Mouse (Mus musculus) thymus, postnatal 10 days (tissue): ENCODE results near the gene Mael.
A peak's percentile ranks its signal among the peaks of the same experiment; 100 is the strongest.

Experiments
- DNase-seq, 2 experiments: peaks; one replicate each; pipeline ENCODE4 v3.0.0; 2021; ENCODE audit warnings: low spot score in 2 of 2

Gene Mael

GRCm38 (mm10) chr1:166154162-166155112, 84.1 kb downstream of the Mael start:
- peak; percentile 75 to 88 for DNase-seq

DNA sequence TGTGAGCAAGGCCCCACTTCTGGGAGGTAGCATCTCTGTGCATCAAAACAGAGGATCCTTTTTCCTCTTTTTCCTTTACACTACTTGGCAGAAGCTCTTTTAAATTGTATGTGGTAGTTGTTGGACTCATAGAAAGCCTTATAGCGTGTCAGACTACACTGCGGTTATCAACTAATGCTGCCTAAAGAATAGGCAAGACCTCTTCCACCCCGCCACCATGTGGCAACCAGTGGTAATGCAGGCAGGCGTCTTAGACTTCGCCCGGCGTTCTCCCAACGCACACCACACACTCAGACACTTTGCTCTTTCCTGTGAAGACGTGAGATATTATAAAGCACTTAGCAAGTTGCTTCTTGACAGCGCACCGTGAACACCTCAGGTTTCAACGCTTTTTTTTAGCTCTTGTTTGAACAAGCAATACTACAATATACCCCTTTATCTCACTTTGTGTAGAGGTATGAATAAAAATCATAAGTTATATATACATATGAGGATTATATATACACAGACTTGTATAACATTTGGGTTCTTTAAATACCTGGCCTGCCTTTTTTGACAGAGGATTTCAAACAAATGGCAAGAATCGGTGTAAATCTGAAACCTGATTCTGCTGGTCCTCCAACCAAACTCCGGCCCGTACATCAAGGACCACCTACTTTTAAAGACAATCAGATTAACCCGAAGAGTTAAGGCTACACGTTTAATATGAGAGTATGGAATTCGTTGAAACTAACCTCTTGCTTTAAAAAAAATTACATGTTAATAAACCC, 85.0 kb downstream of the Mael start:
- DNase-seq: peak; percentile 86 to 97

GRCm38 (mm10) chr1:166152034-166152433, 86.5 kb downstream of the Mael start:
- DNase-seq: no peak

DNA sequence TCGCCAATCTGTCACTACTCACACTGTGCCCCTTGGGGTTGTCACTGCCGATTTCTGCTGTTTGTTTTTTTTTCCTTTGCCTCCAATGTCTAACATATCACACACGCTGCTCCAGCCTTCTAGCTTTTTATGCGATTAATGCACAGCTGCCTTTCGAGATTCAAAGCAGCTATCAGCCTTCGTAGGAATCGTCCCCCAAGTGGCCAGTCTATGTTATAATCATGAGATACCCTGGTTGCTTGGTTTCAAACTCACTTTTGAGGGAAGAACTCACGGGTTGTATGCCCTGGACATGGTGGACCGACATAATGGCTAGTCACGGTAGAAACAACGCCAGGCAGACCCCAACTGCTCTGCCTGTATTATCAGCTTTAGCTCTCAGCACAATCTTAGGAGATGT, 87.2 kb downstream of the Mael start:
- no peak for DNase-seq
